ENCODE assay signal across 13 mouse cellular contexts in genomic region chr12:36032419-36032818, GRCm38 (mm10). TPM values are rescaled to one million over a fixed set of nuclear protein-coding genes. Genes with fewer than 3 reads are reported as not detected.
A peak's percentile ranks its signal among the peaks of the same experiment; 100 is the strongest.
DNase-seq lines count a peak whose midpoint lies in the region; TF ChIP-seq lines count a peak whose summit lies in the region.
"Had no signal": no experiment of that assay in that cellular context is flagged by ENCODE, and none has a peak within 500 bp of the region (broad histone marks: within the 10 kb centered on the region; RNA-seq: fewer than 3 reads in every experiment).

No protein-coding gene starts in this region.

- peak overlapping the region; percentile 54 for H3K4me3 ChIP-seq in lung, adult 2 months (replicated peaks; ENCODE audit: extremely low read depth, low read depth, low read length)
- peak overlapping the region; percentile 52 for H3K4me3 ChIP-seq in brown adipose tissue, adult 24 weeks (ENCODE audit: insufficient read depth, low read depth, low read length)

- TF ChIP-seq POLR2A in lung, adult 2 months (IDR thresholded peaks at IDR 0.05; ENCODE audit: borderline replicate concordance, extremely low read depth, low read depth, low read length), result no peak

- no peak for TF ChIP-seq CTCF in lung, adult 2 months (IDR thresholded peaks at IDR 0.05; ENCODE audit: insufficient read depth, low read length)

- intact Hi-C loops in heart, postnatal 14 days (cut with DNase I), result no loop called here
- intact Hi-C loops in heart, postnatal 10 days (cut with DNase I), result loop anchor here (5.0 kb wide), 1 partner anchor 1075 kb away; the partner anchor contains the start of gene Meox2

- H3K4me1 ChIP-seq in lung, adult 2 months (ENCODE audit: control insufficient read depth, insufficient read depth, low read length), result peaks cover 26% of the 10 kb centered on the region
- H3K4me1 ChIP-seq in brown adipose tissue, adult 24 weeks (ENCODE audit: control insufficient read depth, insufficient read depth, insufficient read length, low read length), result peaks cover 16% of the 10 kb centered on the region

- DNase-seq in heart, adult 11 months, result peak; percentile 98
- DNase-seq in heart, postnatal 14 days, result no peak
- no peak for DNase-seq in lung, adult 2 months
- no peak for DNase-seq in lung, postnatal 14 days
- DNase-seq in heart, postnatal 10 days, result peak; percentile 32 to 40
- no peak for DNase-seq in natural killer cell, adult 2 months (ENCODE audit: low spot score in 2 of 2)
- no peak for DNase-seq in cerebellum, postnatal 36 days
- DNase-seq: adrenal gland, postnatal 14 days; cerebellum, adult 18-20 months; forebrain, postnatal 0 days; thymus, postnatal 4 days had no signal

- H3K27ac ChIP-seq in brown adipose tissue, adult 24 weeks (replicated peaks; ENCODE audit: low read depth, low read length), result peak overlapping the region; percentile 99

- 27% methylated on average over 4 of the region's 4 CpGs for WGBS in lung, adult 2 months

RNA-seq across cellular contexts. Expression of gene Tspan13, which starts 9.9 kb away (rescaled TPM):
- 10 to 100 TPM; 73.1 TPM for total RNA-seq in heart, postnatal 14 days (2021)
- 614 and 805 TPM in 2 replicates for polyA plus RNA-seq in lung, adult 2 months (2012; rRNA removed)
- 20.6 and 41.0 TPM in 2 replicates for polyA plus RNA-seq in brown adipose tissue, adult 24 weeks (2012; ENCODE audit: insufficient read depth, insufficient read length, missing spikeins)
- 10 to 100 TPM; 83.1 to 96.5 TPM for total RNA-seq in heart, postnatal 10 days (2021)

RNA-seq across cellular contexts. Expression of gene Agr2, which starts 39.7 kb away (rescaled TPM):
- not detected for total RNA-seq in heart, postnatal 14 days (2021)
- polyA plus RNA-seq in lung, adult 2 months (2012; rRNA removed), result 1.5 and 6.1 TPM in 2 replicates
- not detected in 2 replicates for polyA plus RNA-seq in brown adipose tissue, adult 24 weeks (2012; ENCODE audit: insufficient read depth, insufficient read length, missing spikeins)
- not detected for total RNA-seq in heart, postnatal 10 days (2021)
- total RNA-seq: adrenal gland, postnatal 14 days; forebrain, postnatal 0 days had no signal
- polyA plus RNA-seq: C2C12 had no signal

Comparison
In these comparisons a context has a peak if more than half of its experiments do, and no peak if none do; other contexts are left out.
1. DNase-seq: peak in heart, adult 11 months (single experiment) and heart, postnatal 10 days (2 of 2); none in heart, postnatal 14 days (0 of 2), lung, adult 2 months (single experiment), lung, postnatal 14 days (single experiment), natural killer cell, adult 2 months (0 of 2) and cerebellum, postnatal 36 days (0 of 2).